Mouse (Mus musculus) ovary, postnatal 14 days (tissue): Measurements from ENCODE around the gene Cfap65.

Experiments
- DNase-seq: peaks from one replicate; pipeline ENCODE4 v3.0.0; 2022; ENCODE audit warnings: low spot score

Gene Cfap65

DNA sequence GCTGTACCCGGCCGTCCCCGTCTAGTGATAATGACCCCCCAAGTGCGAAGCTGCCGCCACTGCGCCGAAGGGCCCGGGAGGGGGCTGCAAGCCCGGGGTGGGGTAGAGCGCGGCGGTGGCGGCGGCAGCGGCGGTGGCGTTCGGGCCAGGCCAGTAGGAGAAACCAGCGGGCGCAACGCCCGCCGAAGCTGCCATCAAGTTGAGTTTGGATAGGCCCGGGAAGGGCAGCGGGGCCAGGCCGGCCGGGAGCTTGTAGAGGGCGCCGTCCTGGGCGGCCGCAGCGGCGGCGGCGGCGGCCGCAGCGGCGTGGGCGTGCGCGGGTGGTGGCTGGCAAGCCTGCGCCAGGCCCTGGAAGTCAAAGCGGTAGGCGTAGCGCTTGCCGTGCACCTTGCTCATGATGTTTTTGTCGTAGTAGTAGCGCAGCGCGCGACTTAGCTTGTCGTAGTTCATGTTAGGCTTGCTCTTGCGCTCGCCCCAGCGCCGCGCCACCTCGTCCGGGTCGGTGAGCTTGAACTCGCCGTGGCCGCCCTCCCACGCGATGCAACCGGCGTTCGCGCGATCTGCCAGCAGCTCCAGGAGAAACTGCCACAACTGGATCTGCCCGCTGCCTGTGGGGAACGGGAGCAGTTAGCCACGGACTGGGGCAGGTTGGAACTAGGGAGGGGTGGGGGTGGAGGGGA, 53.2 kb downstream of the Cfap65 start:
- DNase-seq: no peak

- DNase-seq: peak; percentile 39
Measured at GRCm38 (mm10) chr1:74880785-74881360, 54.5 kb downstream of the Cfap65 start.

DNA sequence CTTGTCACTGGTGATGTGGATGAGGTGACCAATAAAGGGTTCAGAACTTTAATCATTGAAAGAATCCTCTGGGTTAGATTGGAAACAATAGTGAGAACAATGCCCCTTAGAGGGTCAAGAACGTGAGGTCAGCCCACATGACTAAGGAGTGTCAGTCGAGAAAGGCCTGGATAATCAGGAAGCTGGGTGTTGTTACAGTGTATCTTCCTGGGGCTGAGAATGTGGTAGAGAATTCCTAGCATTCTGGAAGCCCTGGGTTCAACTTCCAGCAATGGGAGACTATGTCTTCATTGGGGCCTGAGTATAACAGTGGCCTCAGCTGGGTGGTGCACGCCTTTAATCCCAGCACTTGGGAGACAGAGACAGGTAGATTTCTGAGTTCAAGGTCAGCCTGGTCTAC, 58.2 kb downstream of the Cfap65 start:
- DNase-seq: no peak

- DNase-seq: no peak
Measured at GRCm38 (mm10) chr1:74872218-74872617, 63.2 kb downstream of the Cfap65 start.

GRCm38 (mm10) chr1:74861783-74862182, 73.6 kb downstream of the Cfap65 start:
- no peak for DNase-seq

GRCm38 (mm10) chr1:74859223-74859984, 76.0 kb downstream of the Cfap65 start:
- no peak for DNase-seq

DNA sequence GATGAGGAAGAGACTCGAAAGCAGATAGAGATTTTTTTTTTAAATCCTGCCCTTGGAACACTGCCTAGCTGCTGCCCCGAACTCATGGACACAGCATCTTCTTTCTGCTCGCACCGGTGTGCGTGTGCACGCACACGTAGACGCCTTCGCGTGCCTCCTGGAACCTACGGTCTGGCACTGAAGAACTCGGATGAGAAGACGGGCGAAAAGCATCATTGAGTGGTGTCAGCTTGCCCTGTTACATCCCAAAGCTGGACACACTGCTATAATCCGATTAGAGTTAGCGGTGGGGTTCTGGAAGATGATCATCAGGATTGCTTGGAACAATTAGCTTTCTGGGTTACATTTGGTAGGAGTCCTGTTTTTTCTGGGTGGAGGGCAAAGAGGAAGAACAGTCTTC, 76.6 kb downstream of the Cfap65 start:
- no peak for DNase-seq

DNA sequence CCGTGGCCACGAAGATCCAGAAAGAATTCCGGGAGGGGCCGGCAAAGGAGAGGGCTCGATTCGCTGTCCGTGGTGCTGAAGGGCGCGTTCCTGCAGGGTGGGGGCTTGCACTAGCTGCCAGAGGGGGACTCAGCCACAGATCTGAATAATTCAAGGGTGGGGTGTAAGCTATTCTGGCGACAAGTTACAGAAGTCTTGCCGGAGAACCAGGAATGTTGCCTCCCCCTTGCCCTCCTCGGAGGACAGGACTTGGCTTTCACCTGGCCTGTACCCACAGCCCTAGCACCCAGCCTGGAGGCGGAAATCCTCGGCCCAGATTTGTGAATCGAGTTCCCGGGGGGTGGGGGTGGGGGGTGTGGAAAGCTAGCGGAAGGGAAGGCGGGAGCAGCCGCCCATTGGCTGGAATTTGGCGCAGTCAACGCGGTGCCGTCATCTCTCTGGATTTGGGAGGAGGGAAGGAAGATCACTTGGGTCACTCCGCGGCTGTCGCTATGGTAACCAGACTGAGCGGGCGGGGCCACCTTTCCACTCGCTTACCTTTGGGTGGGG, 77.2 kb downstream of the Cfap65 start:
- DNase-seq: peak; percentile 58

- no peak for DNase-seq
Measured at GRCm38 (mm10) chr1:74857677-74858076, 77.7 kb downstream of the Cfap65 start.

- no peak for DNase-seq
Measured at GRCm38 (mm10) chr1:74857201-74857600, 78.2 kb downstream of the Cfap65 start.

DNA sequence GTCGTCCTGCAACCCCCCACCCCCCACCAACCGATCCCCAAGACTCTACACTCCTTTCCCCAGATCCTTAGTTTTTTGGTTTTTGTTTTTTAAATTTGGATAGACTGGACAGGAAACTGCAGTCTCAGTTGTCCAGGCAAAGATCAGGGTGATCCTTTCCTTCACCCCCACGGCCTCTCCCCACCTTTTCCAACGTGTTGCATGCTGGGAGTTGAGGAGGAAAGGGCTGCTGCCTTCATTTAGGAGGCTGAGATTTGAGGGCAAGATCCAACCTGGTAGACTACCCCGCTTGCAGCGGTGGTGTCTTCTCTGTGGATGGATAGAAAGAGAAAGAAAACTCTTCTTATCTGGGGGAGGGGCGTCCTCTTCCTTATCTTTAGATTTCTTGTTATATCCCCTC, 78.6 kb downstream of the Cfap65 start:
- DNase-seq: no peak

DNA sequence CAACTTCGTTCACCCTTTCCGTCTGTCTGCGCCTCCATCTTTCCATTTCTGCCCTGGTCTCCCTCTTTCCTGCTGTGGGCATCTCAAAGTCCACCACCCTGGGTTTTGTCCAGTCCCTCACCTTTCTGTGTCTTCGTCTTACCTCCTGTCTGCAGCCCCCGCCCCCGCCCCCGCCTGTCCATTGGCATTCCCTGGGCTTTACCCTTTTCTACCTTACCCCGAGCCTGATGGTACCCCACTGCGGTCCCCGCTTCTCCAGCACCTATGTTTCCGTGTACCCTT, 79.0 kb downstream of the Cfap65 start:
- no peak for DNase-seq

- no peak for DNase-seq
Measured at GRCm38 (mm10) chr1:74855651-74856438, 79.6 kb downstream of the Cfap65 start.

DNA sequence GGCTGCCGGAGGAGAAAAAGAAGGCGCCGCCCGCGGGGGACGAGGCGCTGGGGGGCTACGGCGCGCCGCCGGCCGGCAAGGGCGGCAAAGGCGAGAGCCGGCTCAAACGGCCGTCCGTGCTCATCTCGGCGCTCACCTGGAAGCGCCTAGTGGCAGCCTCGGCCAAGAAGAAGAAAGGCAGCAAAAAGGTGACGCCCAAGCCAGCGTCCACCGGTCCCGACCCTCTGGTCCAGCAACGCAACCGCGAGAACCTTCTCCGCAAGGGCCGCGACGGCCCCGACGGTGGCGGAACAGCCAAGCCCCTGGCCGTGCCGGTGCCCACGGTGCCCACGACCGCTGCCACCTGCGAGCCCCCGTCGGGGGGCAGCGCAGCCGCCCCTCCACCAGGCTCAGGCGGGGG, 80.2 kb downstream of the Cfap65 start:
- no peak for DNase-seq

DNA sequence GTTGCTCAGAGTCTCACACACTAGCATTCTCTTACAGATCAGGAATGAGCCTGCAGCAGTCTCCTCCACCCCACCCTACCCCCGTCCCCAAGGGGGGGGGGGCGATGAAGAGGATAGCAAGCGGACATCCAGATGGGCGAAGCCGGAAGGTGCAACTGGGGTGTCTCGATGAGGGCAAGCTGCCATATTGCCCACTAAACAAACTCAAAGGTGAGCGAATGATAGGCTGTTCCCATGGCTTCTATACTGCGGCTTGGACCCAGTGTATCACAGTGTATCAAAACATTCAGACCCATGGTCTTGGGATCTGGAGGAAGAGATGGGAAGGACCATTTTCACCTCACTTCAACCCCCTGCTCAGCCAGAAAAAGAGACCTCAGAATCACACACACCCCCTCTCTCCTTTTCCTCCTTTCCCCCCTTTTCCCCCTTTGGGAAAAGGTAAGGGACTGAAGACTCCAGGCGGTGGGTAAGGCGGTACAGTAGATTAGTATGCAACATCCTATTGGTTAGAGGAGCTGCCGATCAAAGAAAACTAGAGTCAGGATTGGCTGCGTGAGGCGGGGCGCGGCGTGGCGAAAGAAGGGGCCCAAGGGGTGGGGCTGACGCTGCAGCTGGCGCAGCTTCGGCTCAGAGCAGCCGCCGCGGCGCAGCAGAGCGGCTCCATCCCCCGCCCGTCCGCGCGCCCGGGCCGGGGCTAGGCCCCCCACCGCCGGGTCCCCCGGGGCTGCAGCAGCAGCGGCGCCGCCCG, 80.9 kb downstream of the Cfap65 start, which contains the start of gene Cdk5r2:
TSS of gene Cdk5r2 (plus strand) at position 629 of the 751 bp plus-strand sequence.
- DNase-seq: peak; percentile 70
